Mouse (Mus musculus): Measurements from ENCODE around the gene Pnisr. TPM values are rescaled to one million over a fixed set of nuclear protein-coding genes. Genes with fewer than 3 reads are reported as not detected.

Pnisr gene
- polyA plus RNA-seq (2012; rRNA removed) = 155 and 166 TPM in 2 replicates

- peak; percentile 86 for DNase-seq (ENCODE audit: low spot score)
Observed at GRCm38 (mm10) chr4:21847481-21848286, at the start of gene Pnisr. Pnisr (plus strand) TSS chr4:21847583.

DNA sequence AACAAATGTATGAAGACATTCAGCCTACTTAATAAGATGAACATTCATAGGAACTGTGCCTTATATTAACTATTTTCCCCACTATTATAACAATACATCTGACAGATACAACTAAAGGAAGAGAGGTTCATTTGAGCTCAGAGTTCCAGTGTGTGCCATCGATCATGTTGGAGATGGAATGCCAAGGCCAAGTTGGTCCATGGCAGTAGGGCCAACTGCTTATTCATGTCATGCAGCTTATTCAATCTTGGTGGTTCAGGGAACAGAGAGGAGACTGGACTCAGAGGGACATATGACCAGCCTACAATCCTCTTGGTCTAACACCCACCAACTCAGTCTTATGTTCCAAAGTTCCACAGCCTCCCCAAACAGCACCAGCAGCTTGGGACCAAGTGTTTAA lies 46.4 kb upstream of the Pnisr start:
- DNase-seq (ENCODE audit: low spot score) = no peak

GRCm38 (mm10) chr4:21801620-21802019 lies 45.8 kb upstream of the Pnisr start:
- DNase-seq (ENCODE audit: low spot score) = no peak

GRCm38 (mm10) chr4:21807204-21807603 lies 40.2 kb upstream of the Pnisr start:
- DNase-seq (ENCODE audit: low spot score) = no peak

GRCm38 (mm10) chr4:21810608-21811007 lies 36.8 kb upstream of the Pnisr start:
- DNase-seq (ENCODE audit: low spot score) = no peak

- no peak for DNase-seq (ENCODE audit: low spot score)
Observed at GRCm38 (mm10) chr4:21812635-21813034, 34.7 kb upstream of the Pnisr start.

DNA sequence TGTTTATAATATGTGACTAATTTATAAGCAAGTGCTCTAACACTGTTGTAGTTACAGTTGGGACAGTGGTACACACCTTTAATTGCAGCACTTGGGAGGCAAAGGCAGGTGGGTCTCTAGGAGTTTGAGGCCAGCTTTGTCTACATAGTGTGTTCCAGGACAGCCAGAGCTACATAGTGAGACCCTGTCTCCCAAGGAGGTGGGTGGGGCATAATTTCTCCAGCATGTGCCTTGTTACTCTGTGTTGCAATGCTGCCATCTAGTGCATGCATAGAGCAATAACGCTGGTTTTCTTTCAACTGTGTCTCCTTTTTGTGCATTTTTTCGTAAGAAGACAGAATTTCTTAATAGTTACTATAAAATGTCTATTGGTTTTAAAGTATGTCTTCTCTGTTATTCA lies 33.4 kb upstream of the Pnisr start:
- DNase-seq (ENCODE audit: low spot score) = no peak

DNA sequence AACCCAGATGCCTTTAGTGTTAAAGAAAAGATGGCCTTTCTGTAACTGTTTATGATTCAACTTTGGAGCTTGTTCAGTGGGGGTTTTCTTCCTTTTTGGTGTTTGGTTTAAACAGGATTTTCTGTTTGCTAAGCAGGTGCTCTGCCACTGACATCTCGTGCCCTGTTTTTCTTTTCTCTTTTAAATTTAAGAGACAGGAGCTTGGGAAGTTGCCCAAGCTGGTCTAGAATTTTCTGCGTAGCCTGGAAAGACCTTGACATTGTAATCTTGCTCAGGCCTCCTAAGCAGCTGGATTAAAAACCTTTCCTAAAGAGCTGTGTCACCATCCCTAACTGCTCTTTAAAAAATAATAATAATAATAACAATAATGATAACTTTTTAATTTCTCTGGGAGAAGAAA lies 20.8 kb upstream of the Pnisr start:
- DNase-seq (ENCODE audit: low spot score) = no peak

GRCm38 (mm10) chr4:21832844-21833243 lies 14.5 kb upstream of the Pnisr start:
- no peak for DNase-seq (ENCODE audit: low spot score)

- DNase-seq (ENCODE audit: low spot score) = no peak
Observed at GRCm38 (mm10) chr4:21848287-21848630, 876 bp downstream of the Pnisr start.

DNA sequence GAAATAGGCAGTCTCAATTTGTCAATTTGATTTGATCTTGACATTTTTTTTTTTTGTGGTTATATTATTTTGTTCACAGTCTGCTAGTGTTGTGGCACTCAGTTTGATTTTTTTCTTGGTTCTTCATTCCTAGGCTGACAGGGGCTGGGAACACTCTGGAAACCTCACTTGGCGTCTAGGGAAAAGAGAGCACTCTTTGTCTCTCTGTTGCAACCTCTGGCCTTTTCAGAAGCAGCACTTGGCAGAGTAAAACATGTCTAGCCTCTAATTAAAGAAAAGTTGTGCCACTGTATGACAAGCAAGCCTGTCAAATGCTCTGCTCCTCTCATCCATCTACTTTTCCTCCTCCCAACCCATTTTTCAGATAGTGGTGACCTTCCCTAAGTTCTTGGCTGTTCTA lies 10.1 kb downstream of the Pnisr start:
- DNase-seq (ENCODE audit: low spot score) = no peak

DNA sequence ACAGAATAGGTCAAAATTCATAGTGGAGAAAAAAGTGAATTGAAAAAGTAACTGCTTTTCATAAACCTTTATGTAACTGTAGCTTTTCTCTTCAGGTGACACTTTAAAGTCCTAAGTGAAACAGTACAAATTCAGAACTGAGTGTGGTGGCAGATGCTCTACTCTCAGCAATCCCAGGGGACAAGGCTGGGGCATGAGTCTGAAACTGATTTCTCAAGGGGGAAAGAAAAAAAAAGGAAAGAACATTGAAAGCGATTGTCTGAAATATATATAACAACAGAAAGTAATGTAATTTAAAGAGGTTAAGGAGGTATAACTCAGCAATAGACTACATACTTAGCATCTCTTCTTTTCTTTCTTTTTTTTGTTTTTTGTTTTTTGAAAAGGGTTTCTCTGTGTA lies 17.8 kb downstream of the Pnisr start:
- no peak for DNase-seq (ENCODE audit: low spot score)

DNA sequence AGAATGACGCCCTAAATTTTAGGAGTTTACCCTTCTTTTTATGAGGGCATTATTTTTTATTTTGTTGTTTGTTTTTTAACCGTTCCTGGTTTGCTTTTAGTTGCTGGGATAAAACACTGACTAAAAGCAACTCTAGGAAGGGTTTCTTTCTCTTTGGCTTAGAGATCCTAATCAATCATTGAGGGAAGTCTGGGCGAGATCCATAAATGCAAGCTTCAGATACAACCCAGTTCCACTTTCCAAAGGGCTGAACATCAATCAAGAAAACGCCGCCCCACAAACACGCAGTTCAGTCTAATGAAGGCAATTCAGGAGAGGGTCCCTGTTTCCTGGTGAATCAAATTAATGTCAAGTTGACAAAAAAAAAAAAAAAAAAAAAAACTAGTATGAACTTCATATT lies 31.4 kb downstream of the Pnisr start:
- DNase-seq (ENCODE audit: low spot score) = no peak

DNA sequence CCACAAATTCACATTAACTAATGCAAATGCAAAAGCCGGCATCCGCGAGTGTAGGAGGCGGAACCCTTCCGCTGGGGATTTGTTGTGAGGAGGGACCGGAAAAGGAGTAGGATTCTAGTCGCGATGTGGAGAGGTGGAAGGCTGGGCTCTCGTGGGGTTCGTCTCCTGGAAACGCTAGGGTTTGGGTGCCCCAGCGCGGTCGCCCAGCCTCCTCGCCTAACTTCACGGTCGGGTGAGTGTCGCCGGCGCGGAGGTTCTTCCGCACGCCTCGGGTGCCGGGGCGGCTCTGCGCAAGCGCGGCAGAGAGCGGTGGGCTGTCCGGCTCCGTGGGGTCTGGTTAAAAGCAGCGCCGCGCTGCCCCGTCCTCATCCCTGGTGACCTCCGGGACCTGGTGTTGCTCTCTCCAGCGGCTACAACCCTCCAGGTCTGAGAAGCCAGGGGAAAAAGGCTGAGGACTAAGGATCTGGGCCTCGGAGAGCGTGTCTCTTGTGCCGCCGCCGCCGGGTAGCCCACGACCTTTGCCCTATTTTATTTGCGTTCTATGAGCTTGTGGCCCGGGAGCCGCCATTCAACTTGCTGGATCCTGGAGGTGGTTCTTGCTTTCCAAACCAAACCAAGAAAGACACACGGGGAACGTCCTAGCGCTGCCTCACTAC lies 32.3 kb downstream of the Pnisr start, which contains the start of gene Coq3:
Gene Coq3 (plus strand): TSS at position 109 of the 656 bp plus-strand sequence.
- peak; percentile 81 for DNase-seq (ENCODE audit: low spot score)

GRCm38 (mm10) chr4:21882806-21883205 lies 35.4 kb downstream of the Pnisr start:
- no peak for DNase-seq (ENCODE audit: low spot score)

GRCm38 (mm10) chr4:21885831-21886230 lies 38.4 kb downstream of the Pnisr start:
- no peak for DNase-seq (ENCODE audit: low spot score)

Other genes starting within 250 kb of the Pnisr start
- not detected in 2 replicates for gene Prdm13, start 161.6 kb upstream of the Pnisr start, polyA plus RNA-seq (2012; rRNA removed)
- 17.7 and 21.3 TPM in 2 replicates for gene Ccnc, start 119.9 kb upstream of the Pnisr start, polyA plus RNA-seq (2012; rRNA removed)
- gene Usp45, start 80.4 kb upstream of the Pnisr start, polyA plus RNA-seq (2012; rRNA removed) = 11.0 and 11.5 TPM in 2 replicates
- gene Tstd3, start 80.4 kb upstream of the Pnisr start, polyA plus RNA-seq (2012; rRNA removed) = 19.3 and 22.2 TPM in 2 replicates
- gene Coq3, start 32.1 kb downstream of the Pnisr start, polyA plus RNA-seq (2012; rRNA removed) = 8.1 and 8.7 TPM in 2 replicates
- gene Faxc, start 83.7 kb downstream of the Pnisr start, polyA plus RNA-seq (2012; rRNA removed) = 13.2 and 19.7 TPM in 2 replicates